In the genomic region with DNA sequence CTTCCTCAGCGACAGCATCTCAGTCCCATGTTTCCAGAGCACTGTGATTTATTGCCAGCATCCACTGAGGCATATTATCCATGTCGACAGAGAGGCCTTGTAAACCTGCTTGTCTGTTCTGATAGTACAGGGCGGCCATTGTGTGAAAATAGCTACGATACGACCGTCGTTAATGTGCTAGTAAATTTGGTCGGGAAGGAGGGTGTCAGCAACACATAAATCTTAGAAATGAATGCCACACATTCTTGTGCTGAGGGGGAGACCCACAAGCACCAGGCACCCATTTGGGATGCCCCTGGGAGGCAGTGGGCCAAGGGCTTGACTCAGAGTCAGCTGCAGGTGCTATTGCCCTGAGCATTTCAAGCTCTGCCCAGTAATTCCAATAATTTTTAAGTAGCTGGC, we compare ENCODE assay signal across 20 mouse cellular contexts. TPM values are rescaled to one million over a fixed set of nuclear protein-coding genes. Genes with fewer than 3 reads are reported as not detected.
DNase-seq lines count a peak whose midpoint lies in the region.
"Had no signal": no experiment of that assay in that cellular context is flagged by ENCODE, and none has a peak within 500 bp of the region (broad histone marks: within the 10 kb centered on the region; RNA-seq: fewer than 3 reads in every experiment).

No protein-coding gene starts in this region.

- H3K4me1 ChIP-seq in limb, embryonic 10.5 days, result peaks cover 26% of the 10 kb centered on the region
- H3K4me1 ChIP-seq: embryonic facial prominence, embryonic 15.5 days; heart, embryonic 10.5 days; hindbrain, embryonic 10.5 days had no signal

- peak; percentile 11 for DNase-seq in embryo, embryonic 10 days (ENCODE audit: low spot score)
- DNase-seq in embryo, embryonic 9.5 days (ENCODE audit: extremely low spot score), result no peak
- DNase-seq in retina, postnatal 1 day, result peak; percentile 48
- DNase-seq in retina, embryonic 14.5 days (ENCODE audit: low spot score), result no peak
- DNase-seq in limb, embryonic 10.5 days (ENCODE audit: low spot score), result peak; percentile 35
- DNase-seq in gastrocnemius, adult 18-20 months (ENCODE audit: low spot score), result no peak
- no peak for DNase-seq in adrenal gland, adult (ENCODE audit: inconsistent age in 2 of 2, low spot score in 1 of 2)
- no peak for DNase-seq in right cerebral cortex, postnatal 4 days
- DNase-seq: adrenal gland, postnatal 14 days; cerebellum, postnatal 14 days; gastrocnemius, postnatal 10 days had no signal

- no peak overlapping the region for H3K27ac ChIP-seq in limb, embryonic 10.5 days
- H3K27ac ChIP-seq: embryonic facial prominence, embryonic 15.5 days; heart, embryonic 10.5 days; hindbrain, embryonic 10.5 days; layer of hippocampus, adult 2 months; limb, embryonic 15.5 days; midbrain, embryonic 13.5 days had no signal

- no peaks in the 10 kb centered on the region for H3K36me3 ChIP-seq in limb, embryonic 10.5 days
- H3K36me3 ChIP-seq: embryonic facial prominence, embryonic 15.5 days; heart, embryonic 10.5 days; hindbrain, embryonic 10.5 days; limb, embryonic 15.5 days; midbrain, embryonic 13.5 days had no signal

- H3K4me3 ChIP-seq in limb, embryonic 10.5 days, result no peak overlapping the region
- H3K4me3 ChIP-seq: embryonic facial prominence, embryonic 15.5 days; heart, embryonic 10.5 days; hindbrain, embryonic 10.5 days; layer of hippocampus, adult 2 months; limb, embryonic 15.5 days; midbrain, embryonic 13.5 days had no signal

- 34% methylated on average over 8 of the region's 8 CpGs for WGBS in limb, embryonic 10.5 days

- H3K9me3 ChIP-seq in limb, embryonic 10.5 days (replicated peaks), result no peaks in the 10 kb centered on the region
- H3K9me3 ChIP-seq: embryonic facial prominence, embryonic 15.5 days; heart, embryonic 10.5 days; hindbrain, embryonic 10.5 days; limb, embryonic 15.5 days; midbrain, embryonic 13.5 days had no signal

- 0 out of 2 replicates have a peak, but pooled peaks cover 7% of the 10 kb centered on the region for H3K27me3 ChIP-seq in limb, embryonic 10.5 days (ENCODE audit: low read depth, poor library complexity, severe bottlenecking)
- H3K27me3 ChIP-seq: embryonic facial prominence, embryonic 15.5 days; limb, embryonic 15.5 days; midbrain, embryonic 13.5 days had no signal

RNA-seq across cellular contexts. Expression of a gene that starts 6.4 kb away (rescaled TPM):
- polyA plus RNA-seq in limb, embryonic 10.5 days (2016; fragmentation: Nextera tagmentation; extraction: Ambion mirVana), result not detected in 2 replicates
- 10 to 100 TPM in 1 of 2 experiments, under 1 TPM in 1; 0.48 to 13.2 TPM for total RNA-seq in gastrocnemius, adult 18-20 months (2021)
- total RNA-seq: layer of hippocampus, adult 2 months had no signal
- polyA plus RNA-seq: embryonic facial prominence, embryonic 15.5 days; forebrain, embryonic 14.5 days; heart, embryonic 10.5 days; hindbrain, embryonic 10.5 days; limb, embryonic 15.5 days; lung, embryonic 16.5 days; midbrain, embryonic 13.5 days; stomach, embryonic 14.5 days had no signal

Comparison
In these comparisons a context has a peak if more than half of its experiments do, and no peak if none do; other contexts are left out.
1. DNase-seq: peak in embryo, embryonic 10 days (single experiment), retina, postnatal 1 day (single experiment) and limb, embryonic 10.5 days (single experiment); none in embryo, embryonic 9.5 days (single experiment), retina, embryonic 14.5 days (single experiment), gastrocnemius, adult 18-20 months (single experiment), adrenal gland, adult (0 of 2) and right cerebral cortex, postnatal 4 days (single experiment).